Mouse (Mus musculus): ENCODE measurements around the gene Rnaseh1.

Gene Rnaseh1

DNA sequence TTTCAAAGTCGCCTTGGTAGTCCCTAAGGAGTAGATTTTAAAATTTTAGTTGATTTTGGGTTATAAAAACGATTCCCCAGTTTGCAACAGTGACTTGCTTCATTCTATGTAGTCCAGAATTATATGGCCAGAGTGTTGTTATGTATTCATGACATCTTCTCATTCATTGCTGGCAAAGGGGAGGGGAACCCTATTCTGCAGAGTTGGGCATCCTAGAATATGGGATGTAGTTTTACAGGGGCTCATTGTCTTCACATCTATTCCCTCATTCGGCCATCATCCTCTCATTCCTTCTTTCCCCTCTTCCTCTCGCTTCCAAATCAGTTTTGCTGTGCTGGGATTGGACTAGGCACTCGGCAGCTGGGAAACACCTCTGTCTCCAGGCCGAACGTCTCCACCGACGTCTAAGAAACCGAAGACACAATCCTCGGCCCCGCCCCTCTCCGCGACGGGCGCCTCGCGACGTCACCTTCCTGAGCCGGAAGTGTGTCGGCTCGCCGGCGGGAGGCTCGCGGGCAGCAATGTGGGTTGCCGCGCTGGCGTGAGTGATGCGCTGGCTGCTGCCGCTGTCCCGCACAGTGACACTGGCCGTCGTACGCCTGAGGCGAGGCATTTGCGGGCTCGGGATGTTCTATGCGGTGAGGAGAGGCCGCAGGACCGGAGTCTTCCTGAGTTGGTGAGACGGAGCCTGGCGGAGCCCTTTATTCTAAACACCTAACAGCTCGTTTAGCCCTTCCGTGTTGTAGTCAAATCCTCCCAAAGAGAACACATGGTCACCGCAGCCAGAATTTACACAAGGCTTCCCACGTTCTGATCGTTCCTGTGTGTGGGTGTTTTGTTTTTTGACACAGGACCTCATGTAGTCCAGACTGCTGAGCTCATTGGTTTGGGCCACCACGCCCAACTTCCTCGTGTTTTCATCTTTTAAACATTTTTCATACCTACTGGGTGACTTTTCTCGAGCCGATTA lies at the start of gene Rnaseh1:
TSS of gene Rnaseh1 (plus strand) at position 462 of the 970 bp plus-strand sequence.
- no peaks in the 10 kb centered on the region for H3K9me3 ChIP-seq (ENCODE audit: low read length)
- peaks cover 28% of the 10 kb centered on the region for H3K36me3 ChIP-seq (ENCODE audit: insufficient read depth, low read length)
- H3K27me3 ChIP-seq (ENCODE audit: insufficient read depth, low read length), result peaks cover 3% of the 10 kb centered on the region; the same call in 1 of the 2 replicates
- peaks cover 28% of the 10 kb centered on the region for H3K4me1 ChIP-seq (replicated peaks; ENCODE audit: low read depth, low read length)
- no peak for TF ChIP-seq POU5F1 (IDR thresholded peaks at IDR 0.05; ENCODE audit: borderline replicate concordance, low read length)
- TF ChIP-seq NANOG (IDR thresholded peaks at IDR 0.05; ENCODE audit: borderline replicate concordance, low read length), result no peak
- no peak for TF ChIP-seq CTCF (conservative IDR thresholded peaks at IDR 0.05; ENCODE audit: low read length)
- H3K4me3 ChIP-seq (replicated peaks; ENCODE audit: low read length), result peak within 1 kb of the TSS; percentile 95

DNA sequence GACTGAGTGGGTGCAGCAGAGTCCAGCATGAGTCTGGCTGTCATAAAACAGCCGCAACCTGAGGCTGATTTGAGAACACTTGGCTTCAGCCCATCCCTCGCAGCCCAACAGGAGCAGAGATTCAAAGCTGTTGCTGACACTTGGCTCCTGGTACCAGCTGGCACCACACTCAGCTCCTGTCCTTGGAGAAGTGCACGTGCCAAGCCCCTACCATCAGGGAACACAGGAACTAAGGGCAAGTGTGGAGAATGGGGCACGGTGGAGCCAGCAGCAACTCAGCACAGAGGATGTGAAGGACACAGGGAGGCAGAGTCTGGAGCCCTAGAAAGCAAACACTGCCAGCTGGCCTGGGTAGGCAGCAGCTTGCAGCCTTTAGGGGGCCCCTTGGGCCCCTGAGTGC lies 47.1 kb upstream of the Rnaseh1 start:
- H3K4me3 ChIP-seq (replicated peaks; ENCODE audit: low read length), result no peak overlapping the region
- H3K27me3 ChIP-seq (ENCODE audit: insufficient read depth, low read length), result peaks cover 7% of the 10 kb centered on the region
- no peaks in the 10 kb centered on the region for H3K36me3 ChIP-seq (ENCODE audit: insufficient read depth, low read length)
- no peak for TF ChIP-seq NANOG (IDR thresholded peaks at IDR 0.05; ENCODE audit: borderline replicate concordance, low read length)
- peaks cover 19% of the 10 kb centered on the region for H3K4me1 ChIP-seq (replicated peaks; ENCODE audit: low read depth, low read length)
- no peaks in the 10 kb centered on the region for H3K9me3 ChIP-seq (ENCODE audit: low read length)

DNA sequence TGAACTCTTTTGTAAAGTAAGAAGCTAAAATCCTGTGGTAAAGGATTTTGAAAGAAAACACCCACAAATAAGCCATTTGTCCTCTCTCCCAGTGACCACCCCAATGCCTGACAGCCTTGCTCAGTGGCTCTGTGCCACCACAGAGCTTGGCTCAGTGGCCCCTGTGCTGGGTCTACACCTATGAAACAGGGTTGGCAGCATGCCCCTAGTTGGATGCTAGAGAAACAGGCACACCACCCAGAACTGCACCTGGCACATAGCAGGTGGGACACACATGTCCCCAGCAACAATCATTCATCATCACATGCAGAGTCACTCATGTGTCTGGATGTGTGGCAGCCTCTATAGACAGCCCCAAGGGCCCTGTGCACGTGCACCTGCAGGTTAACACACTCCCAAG lies 45.9 kb upstream of the Rnaseh1 start:
- no peak for TF ChIP-seq CTCF (conservative IDR thresholded peaks at IDR 0.05; ENCODE audit: low read length)
- no peak for TF ChIP-seq POU5F1 (IDR thresholded peaks at IDR 0.05; ENCODE audit: borderline replicate concordance, low read length)
- peaks cover 7% of the 10 kb centered on the region for H3K27me3 ChIP-seq (ENCODE audit: insufficient read depth, low read length)
- peaks cover 29% of the 10 kb centered on the region for H3K4me1 ChIP-seq (replicated peaks; ENCODE audit: low read depth, low read length)
- H3K9me3 ChIP-seq (ENCODE audit: low read length), result no peaks in the 10 kb centered on the region
- H3K36me3 ChIP-seq (ENCODE audit: insufficient read depth, low read length), result no peaks in the 10 kb centered on the region
- H3K4me3 ChIP-seq (replicated peaks; ENCODE audit: low read length), result no peak overlapping the region

DNA sequence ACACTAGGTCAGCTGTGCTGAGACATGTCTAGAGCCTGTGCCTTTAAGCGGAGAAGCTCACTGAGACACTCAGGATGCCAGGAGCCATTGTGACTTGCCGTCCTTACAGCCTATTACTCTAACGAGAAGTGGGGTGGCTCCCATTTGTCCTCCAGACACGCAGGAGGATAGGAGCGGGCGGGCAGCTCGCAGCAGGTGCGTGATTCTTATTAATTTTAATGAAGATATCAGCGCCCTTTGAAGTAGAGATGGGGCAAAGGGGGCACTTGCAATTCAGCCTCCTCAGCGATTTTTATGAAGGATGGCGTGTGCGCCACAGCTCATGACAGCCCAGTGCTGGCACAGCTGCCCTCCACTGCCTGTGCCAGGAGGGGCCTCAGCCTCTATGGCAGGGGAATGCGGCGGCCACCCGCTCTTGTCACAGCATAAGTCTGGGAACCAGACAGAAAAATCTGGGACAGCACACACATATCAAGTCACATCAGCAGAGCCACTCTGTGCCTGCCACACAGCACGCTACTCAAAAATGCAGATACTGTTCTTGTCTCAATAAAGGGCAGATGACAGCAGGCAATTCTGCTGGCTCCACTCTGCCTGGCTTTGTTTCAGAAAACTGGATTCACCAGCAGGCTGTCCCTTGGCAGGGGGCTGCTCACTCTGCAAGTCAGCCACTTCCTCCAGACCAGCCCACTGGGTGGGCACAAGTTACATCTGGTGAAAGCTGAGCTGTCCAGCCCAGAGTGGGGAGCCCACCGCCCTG lies 41.7 kb upstream of the Rnaseh1 start:
- Histone ChIP-seq H3K4me1 (replicated peaks; ENCODE audit: low read depth, low read length) (peaks cover 9% of the 10 kb centered on the region), H3K27me3 (ENCODE audit: insufficient read depth, low read length) (no peaks in the 10 kb centered on the region), H3K36me3 (ENCODE audit: insufficient read depth, low read length) (no peaks in the 10 kb centered on the region), H3K9me3 (ENCODE audit: low read length) (peaks cover 5% of the 10 kb centered on the region; the same call in 1 of the 2 replicates), H3K4me3 (replicated peaks; ENCODE audit: low read length) (peak overlapping the region; percentile 65)
- no peak for TF ChIP-seq POU5F1 (IDR thresholded peaks at IDR 0.05; ENCODE audit: borderline replicate concordance, low read length)

DNA sequence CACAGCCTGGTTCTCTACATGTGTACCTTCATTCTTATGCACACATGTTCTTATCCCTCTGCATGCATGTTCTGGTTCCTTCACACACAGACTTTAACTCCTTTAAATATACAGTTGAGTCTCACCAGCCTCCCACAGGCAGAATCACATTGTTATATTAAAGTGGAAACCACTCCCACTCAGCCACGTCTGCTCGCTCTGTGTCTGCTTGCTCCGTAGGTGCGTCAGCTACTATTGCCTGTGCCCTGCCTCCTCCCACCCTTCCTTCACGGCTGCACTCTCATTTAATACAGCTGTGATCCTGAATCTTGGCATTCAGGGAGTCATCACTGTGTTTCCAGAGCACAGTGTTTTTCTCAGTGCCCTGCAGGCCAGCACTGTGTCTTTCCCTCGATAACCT lies 37.0 kb upstream of the Rnaseh1 start:
- H3K9me3 ChIP-seq (ENCODE audit: low read length), result peaks cover 25% of the 10 kb centered on the region
- peaks cover 8% of the 10 kb centered on the region for H3K4me1 ChIP-seq (replicated peaks; ENCODE audit: low read depth, low read length)
- no peak for TF ChIP-seq CTCF (conservative IDR thresholded peaks at IDR 0.05; ENCODE audit: low read length)
- TF ChIP-seq NANOG (IDR thresholded peaks at IDR 0.05; ENCODE audit: borderline replicate concordance, low read length), result no peak
- no peak for TF ChIP-seq POU5F1 (IDR thresholded peaks at IDR 0.05; ENCODE audit: borderline replicate concordance, low read length)
- no peaks in the 10 kb centered on the region for H3K36me3 ChIP-seq (ENCODE audit: insufficient read depth, low read length)
- H3K4me3 ChIP-seq (replicated peaks; ENCODE audit: low read length), result no peak overlapping the region
- no peaks in the 10 kb centered on the region for H3K27me3 ChIP-seq (ENCODE audit: insufficient read depth, low read length)

DNA sequence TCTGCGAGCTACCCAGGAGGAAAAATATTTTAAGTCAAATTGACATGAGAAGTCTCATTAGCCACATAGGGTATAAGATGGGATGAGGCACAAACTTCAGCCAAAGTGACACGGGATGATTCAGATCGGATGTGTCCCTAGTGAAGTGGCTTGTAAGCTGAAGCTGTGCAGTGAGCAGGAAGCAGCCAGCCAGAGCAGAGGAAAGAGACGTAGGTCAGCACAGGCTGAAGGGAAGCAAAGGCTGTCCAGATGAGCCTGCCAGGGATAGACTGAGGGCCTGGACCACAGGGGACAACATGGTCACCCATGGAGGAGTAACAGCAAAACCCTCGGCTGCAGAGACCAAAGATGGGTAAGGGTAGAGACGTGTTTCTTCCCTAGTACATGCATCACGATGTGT lies 35.0 kb upstream of the Rnaseh1 start:
- Histone ChIP-seq H3K27me3 (ENCODE audit: insufficient read depth, low read length) (no peaks in the 10 kb centered on the region), H3K36me3 (ENCODE audit: insufficient read depth, low read length) (no peaks in the 10 kb centered on the region), H3K4me1 (replicated peaks; ENCODE audit: low read depth, low read length) (no peaks in the 10 kb centered on the region), H3K9me3 (ENCODE audit: low read length) (peaks cover 25% of the 10 kb centered on the region), H3K4me3 (replicated peaks; ENCODE audit: low read length) (no peak overlapping the region)
- TF ChIP-seq CTCF (conservative IDR thresholded peaks at IDR 0.05; ENCODE audit: low read length) (no peak), POU5F1 (IDR thresholded peaks at IDR 0.05; ENCODE audit: borderline replicate concordance, low read length) (no peak), NANOG (IDR thresholded peaks at IDR 0.05; ENCODE audit: borderline replicate concordance, low read length) (no peak)

DNA sequence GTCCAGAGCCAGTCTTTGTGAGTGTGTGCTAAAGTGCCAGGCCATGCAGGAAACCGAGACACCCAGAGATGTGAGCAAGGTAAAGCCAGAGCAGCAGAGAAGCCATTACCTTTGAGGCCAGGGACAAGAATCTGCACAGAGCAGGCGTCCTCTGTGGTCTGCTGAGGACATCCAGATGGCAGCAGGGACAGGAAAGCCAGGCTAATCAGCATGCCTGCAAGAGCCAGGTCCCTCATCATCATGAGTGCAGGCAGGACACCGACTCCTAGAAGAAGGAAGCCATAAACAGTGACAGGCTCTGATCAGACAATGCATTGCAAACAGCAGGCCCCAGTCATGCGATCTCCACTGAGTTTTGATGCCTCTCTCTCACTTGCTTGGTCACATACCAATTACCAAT lies 32.1 kb upstream of the Rnaseh1 start:
- Histone ChIP-seq H3K27me3 (ENCODE audit: insufficient read depth, low read length) (no peaks in the 10 kb centered on the region), H3K36me3 (ENCODE audit: insufficient read depth, low read length) (no peaks in the 10 kb centered on the region), H3K4me3 (replicated peaks; ENCODE audit: low read length) (no peak overlapping the region), H3K4me1 (replicated peaks; ENCODE audit: low read depth, low read length) (no peaks in the 10 kb centered on the region), H3K9me3 (ENCODE audit: low read length) (peaks cover 24% of the 10 kb centered on the region)
- no peak for TF ChIP-seq POU5F1 (IDR thresholded peaks at IDR 0.05; ENCODE audit: borderline replicate concordance, low read length)
- no peak for TF ChIP-seq CTCF (conservative IDR thresholded peaks at IDR 0.05; ENCODE audit: low read length)
- no peak for TF ChIP-seq NANOG (IDR thresholded peaks at IDR 0.05; ENCODE audit: borderline replicate concordance, low read length)

DNA sequence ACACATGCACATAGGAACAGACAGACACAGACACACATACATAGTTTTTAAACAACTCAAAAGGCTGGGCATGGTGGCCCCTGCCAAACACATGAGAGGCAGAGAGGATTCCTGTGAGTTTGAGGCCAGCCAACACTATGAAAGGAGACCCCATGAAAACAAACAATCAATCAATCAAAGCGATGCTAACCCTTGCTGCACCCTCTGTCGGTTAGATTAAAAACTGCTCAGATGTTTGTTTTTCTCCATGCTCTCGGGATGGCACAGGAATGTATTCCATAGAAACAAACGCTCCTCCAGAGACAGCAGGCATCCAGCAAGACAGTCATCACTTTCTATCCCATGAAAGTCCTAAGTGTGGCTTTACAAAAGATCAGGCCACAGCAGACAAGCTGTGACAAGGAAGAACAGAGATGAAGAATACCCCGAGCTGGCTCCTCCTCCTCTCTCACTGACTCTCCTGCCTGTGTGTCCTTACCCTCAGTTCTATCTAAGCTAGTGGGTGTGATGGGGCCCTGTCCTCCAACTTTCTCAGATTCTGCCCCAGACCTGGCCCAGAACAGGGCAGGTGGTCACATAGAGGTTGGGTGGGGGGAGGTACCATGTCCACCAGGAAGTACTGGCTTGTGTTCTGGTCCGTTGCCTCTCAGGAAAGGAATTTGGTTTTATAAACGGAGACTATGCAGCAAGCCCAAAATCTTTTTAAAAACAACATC lies 27.8 kb upstream of the Rnaseh1 start:
- Histone ChIP-seq H3K4me1 (replicated peaks; ENCODE audit: low read depth, low read length) (no peaks in the 10 kb centered on the region), H3K27me3 (ENCODE audit: insufficient read depth, low read length) (no peaks in the 10 kb centered on the region), H3K4me3 (replicated peaks; ENCODE audit: low read length) (no peak overlapping the region), H3K9me3 (ENCODE audit: low read length) (no peaks in the 10 kb centered on the region), H3K36me3 (ENCODE audit: insufficient read depth, low read length) (no peaks in the 10 kb centered on the region)
- TF ChIP-seq POU5F1 (IDR thresholded peaks at IDR 0.05; ENCODE audit: borderline replicate concordance, low read length), result no peak
- TF ChIP-seq CTCF (conservative IDR thresholded peaks at IDR 0.05; ENCODE audit: low read length), result no peak
- no peak for TF ChIP-seq NANOG (IDR thresholded peaks at IDR 0.05; ENCODE audit: borderline replicate concordance, low read length)

Measured in E14TG2a.4 (cell line).